Mouse (Mus musculus) small intestine, adult 2 months (tissue): ENCODE data around the gene Azin2.

Source experiments
- CTCF ChIP-seq: fragments of 200-500 bp; IDR thresholded peaks from 2 replicates; pipeline ENCODE4 v1.5.1; 2012; ENCODE audit warnings: low read depth, mild to moderate bottlenecking, control low read depth, inconsistent platforms, low read length, moderate library complexity, mixed read lengths; ENCODE audit not compliant: insufficient replicate concordance, insufficient read length; ENCODE audit errors: extremely low read depth
- POLR2A ChIP-seq: fragments of 200-500 bp; IDR thresholded peaks from 2 replicates; pipeline ENCODE4 v1.6.1; 2012; ENCODE audit warnings: low read depth, mild to moderate bottlenecking, control low read depth, inconsistent platforms, low read length, moderate library complexity

DNA sequence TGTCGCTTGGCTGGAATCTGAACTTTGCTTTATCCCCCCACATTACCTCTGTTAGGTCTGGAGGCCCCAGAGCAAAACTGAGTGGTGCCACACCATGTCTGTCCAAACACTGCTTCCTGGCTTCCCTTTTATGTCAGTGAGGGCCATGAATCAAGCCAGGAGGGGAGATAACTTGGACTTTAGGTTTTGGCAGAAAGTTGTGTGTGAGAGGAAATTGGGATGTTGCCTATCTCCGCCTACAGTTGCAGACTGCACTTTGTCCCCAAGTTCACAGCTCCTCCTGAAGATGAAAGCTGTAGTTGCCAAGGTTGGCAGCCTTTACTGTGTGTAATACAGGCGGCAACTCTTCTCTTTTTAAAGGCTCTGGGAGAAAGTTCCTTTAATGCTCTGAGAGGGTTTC lies 38.5 kb upstream of the Azin2 start:
- no peak for TF ChIP-seq CTCF
- no peak for TF ChIP-seq POLR2A
